Mouse (Mus musculus) MEL (cell line): ENCODE measurements around the gene Trit1. TPM values are rescaled to one million over a fixed set of nuclear protein-coding genes. Genes with fewer than 3 reads are reported as not detected.

Experiments
- DNase-seq: peaks from one replicate; pipeline ENCODE4 v3.0.0; 2011; ENCODE audit warnings: low read depth, low spot score
- H3K27ac ChIP-seq: 2 replicates; pipeline ENCODE4 v1.5.1; 2012; ENCODE audit warnings: low read depth, mild to moderate bottlenecking, control low read depth, low read length, moderate library complexity; ENCODE audit not compliant: control insufficient read depth
- H3K27me3 ChIP-seq, 2 experiments: fragments of 150-350 bp in 1 of 2; sonication (generic) in 1 of 2; 2 replicates each; pipeline ENCODE4 v1.6.1; 2012; ENCODE audit warnings: low read length in 2 of 2, mild to moderate bottlenecking in 2 of 2, improper control_type of control experiment in 1 of 2, moderate library complexity in 1 of 2; ENCODE audit not compliant: insufficient read depth in 2 of 2, control insufficient read depth in 1 of 2
- H3K36me3 ChIP-seq, 2 experiments: 2 replicates each; pipeline ENCODE4 v1.6.1; 2012 to 2014; ENCODE audit warnings: low read length in 2 of 2, improper control_type of control experiment in 1 of 2, inconsistent platforms in 1 of 2, mild to moderate bottlenecking in 1 of 2; ENCODE audit not compliant: insufficient read depth in 2 of 2, control insufficient read depth in 1 of 2
- H3K4me1 ChIP-seq, 2 experiments: fragments of 150-350 bp in 1 of 2; sonication (generic) in 1 of 2; 2 replicates each; pipeline ENCODE4 v1.6.1; 2012; ENCODE audit warnings: low read length in 2 of 2, improper control_type of control experiment in 1 of 2, mild to moderate bottlenecking in 1 of 2; ENCODE audit not compliant: insufficient read depth in 2 of 2, control insufficient read depth in 1 of 2
- H3K4me3 ChIP-seq, 2 experiments: fragments of 150-350 bp in 1 of 2; sonication (generic) in 1 of 2; 2 replicates each; pipeline ENCODE4 v1.5.1; 2012; ENCODE audit warnings: low read depth in 2 of 2, low read length in 2 of 2, mild to moderate bottlenecking in 2 of 2, moderate library complexity in 2 of 2, control low read depth in 1 of 2, improper control_type of control experiment in 1 of 2; ENCODE audit not compliant: control insufficient read depth in 1 of 2, insufficient read depth in 1 of 2
- H3K79me2 ChIP-seq: 2 replicates; pipeline ENCODE4 v1.6.1; 2012; ENCODE audit warnings: mild to moderate bottlenecking, low read length, moderate library complexity; ENCODE audit not compliant: control insufficient read depth, poor library complexity, insufficient read depth
- H3K9ac ChIP-seq: 2 replicates; pipeline ENCODE4 v1.6.1; 2012; ENCODE audit warnings: low read depth, mild to moderate bottlenecking, control low read depth, low read length, moderate library complexity; ENCODE audit not compliant: control insufficient read depth, poor library complexity, severe bottlenecking
- H3K9me3 ChIP-seq: fragments of 150-350 bp; sonication (generic); replicated peaks from 2 replicates; pipeline ENCODE4 v1.6.1; 2012; ENCODE audit warnings: mild to moderate bottlenecking, low read length, improper control_type of control experiment, moderate library complexity; ENCODE audit not compliant: insufficient read depth
- ELF1 ChIP-seq: IDR thresholded peaks from 2 replicates; pipeline ENCODE4 v1.6.1; 2014; ENCODE audit warnings: low read depth, mild to moderate bottlenecking, inconsistent platforms, low read length, improper control_type of control experiment, moderate library complexity
- EP300 ChIP-seq, 2 experiments: IDR thresholded peaks; 2 replicates each; pipeline ENCODE4 v1.6.1; 2011; ENCODE audit warnings: improper control_type of control experiment in 2 of 2, low read length in 2 of 2, low read depth in 1 of 2, mild to moderate bottlenecking in 1 of 2
- ETS1 ChIP-seq: IDR thresholded peaks from 2 replicates; pipeline ENCODE4 v1.6.1; 2012; ENCODE audit warnings: low read depth, mild to moderate bottlenecking, inconsistent platforms, low read length, improper control_type of control experiment, moderate library complexity
- HCFC1 ChIP-seq: IDR thresholded peaks from 2 replicates; pipeline ENCODE4 v1.6.1; 2012; ENCODE audit warnings: low read depth, mild to moderate bottlenecking, inconsistent platforms, low read length, improper control_type of control experiment, moderate library complexity
- JUND ChIP-seq: IDR thresholded peaks from 2 replicates; pipeline ENCODE4 v1.6.1; 2011; ENCODE audit warnings: low read depth, mild to moderate bottlenecking, improper control_type of control experiment, low read length
- KAT2A ChIP-seq: conservative IDR thresholded peaks from 2 replicates; pipeline ENCODE4 v1.6.1; 2012; ENCODE audit warnings: low read depth, low read length, improper control_type of control experiment, inconsistent platforms
- MAX ChIP-seq: IDR thresholded peaks from 2 replicates; pipeline ENCODE4 v1.6.1; 2011; ENCODE audit warnings: low read length, improper control_type of control experiment
- MAZ ChIP-seq: IDR thresholded peaks from 2 replicates; pipeline ENCODE4 v1.6.1; 2012; ENCODE audit warnings: low read depth, mild to moderate bottlenecking, inconsistent platforms, low read length, improper control_type of control experiment
- MEF2A ChIP-seq: IDR thresholded peaks from 2 replicates; pipeline ENCODE4 v1.6.1; 2014; ENCODE audit warnings: low read depth, mild to moderate bottlenecking, inconsistent platforms, low read length, improper control_type of control experiment; ENCODE audit not compliant: poor library complexity, insufficient replicate concordance, severe bottlenecking; ENCODE audit errors: extremely low read depth
- MYB ChIP-seq: IDR thresholded peaks from 2 replicates; pipeline ENCODE4 v1.6.1; 2011; ENCODE audit warnings: mild to moderate bottlenecking, low read depth, low read length, improper control_type of control experiment
- MYC ChIP-seq: IDR thresholded peaks from 2 replicates; pipeline ENCODE4 v1.6.1; 2011; ENCODE audit warnings: low read depth, mild to moderate bottlenecking, low read length, improper control_type of control experiment, moderate library complexity
- NRF1 ChIP-seq: IDR thresholded peaks from 2 replicates; pipeline ENCODE4 v1.6.1; 2014; ENCODE audit warnings: low read depth, mild to moderate bottlenecking, inconsistent platforms, low read length, improper control_type of control experiment, moderate library complexity; ENCODE audit not compliant: poor library complexity, insufficient read depth, severe bottlenecking
- POLR2A ChIP-seq, 2 experiments: IDR thresholded peaks; 2 replicates each; pipeline ENCODE4 v1.6.1; 2011 to 2012; ENCODE audit warnings: low read length in 2 of 2, mild to moderate bottlenecking in 2 of 2, control low read depth in 1 of 2, improper control_type of control experiment in 1 of 2, low read depth in 1 of 2, moderate library complexity in 1 of 2; ENCODE audit not compliant: control insufficient read depth in 1 of 2, insufficient read depth in 1 of 2, poor library complexity in 1 of 2
- RCOR1 ChIP-seq: IDR thresholded peaks from 2 replicates; pipeline ENCODE4 v1.6.1; 2012; ENCODE audit warnings: low read depth, mild to moderate bottlenecking, inconsistent platforms, low read length, improper control_type of control experiment
- SIN3A ChIP-seq: IDR thresholded peaks from 2 replicates; pipeline ENCODE4 v1.6.1; 2012; ENCODE audit warnings: low read length, improper control_type of control experiment, inconsistent platforms
- SMC3 ChIP-seq: IDR thresholded peaks from 2 replicates; pipeline ENCODE4 v1.6.1; 2011; ENCODE audit warnings: low read depth, low read length, improper control_type of control experiment
- TAL1 ChIP-seq: IDR thresholded peaks from 2 replicates; pipeline ENCODE4 v1.6.1; 2012; ENCODE audit warnings: mild to moderate bottlenecking, inconsistent platforms, low read length, moderate library complexity, mixed read lengths
- TCF12 ChIP-seq: IDR thresholded peaks from 2 replicates; pipeline ENCODE4 v1.6.1; 2014; ENCODE audit warnings: low read depth, mild to moderate bottlenecking, inconsistent platforms, low read length, improper control_type of control experiment, moderate library complexity
- UBTF ChIP-seq: IDR thresholded peaks from 2 replicates; pipeline ENCODE4 v1.6.1; 2012; ENCODE audit warnings: low read depth, mild to moderate bottlenecking, inconsistent platforms, low read length, improper control_type of control experiment, moderate library complexity, borderline replicate concordance; ENCODE audit not compliant: insufficient read depth
- ZC3H11A ChIP-seq: IDR thresholded peaks from 2 replicates; pipeline ENCODE4 v1.6.1; 2012; ENCODE audit warnings: low read depth, mild to moderate bottlenecking, inconsistent platforms, low read length, improper control_type of control experiment
- ZKSCAN1 ChIP-seq: IDR thresholded peaks from 2 replicates; pipeline ENCODE4 v1.6.1; 2012; ENCODE audit warnings: low read depth, mild to moderate bottlenecking, inconsistent platforms, low read length, improper control_type of control experiment, moderate library complexity
- ZMIZ1 ChIP-seq: IDR thresholded peaks from 2 replicates; pipeline ENCODE4 v1.6.1; 2012; ENCODE audit warnings: low read depth, mild to moderate bottlenecking, inconsistent platforms, low read length, improper control_type of control experiment, moderate library complexity
- ZNF384 ChIP-seq: IDR thresholded peaks from 2 replicates; pipeline ENCODE4 v1.6.1; 2012; ENCODE audit warnings: low read depth, mild to moderate bottlenecking, inconsistent platforms, low read length, improper control_type of control experiment
- polyA plus RNA-seq, 2 experiments: library from polyadenylated mRNA; stranded (reverse) in 1 of 2; unstranded in 1 of 2; fragments of >175 nt in 1 of 2; fragments of >200 nt in 1 of 2; gene quantifications; 2 replicates each; pipeline versions ENCODE4 v1.2.1 to v1.2.4; 2012; ENCODE audit warnings: low replicate concordance in 2 of 2, low read depth in 1 of 2; ENCODE audit not compliant: insufficient read length in 2 of 2, insufficient read depth in 1 of 2, missing spikeins in 1 of 2
- total RNA-seq: library from RNA; depleted of rRNA; stranded (reverse); fragments of 300-350 nt; gene quantifications from 2 replicates; pipeline ENCODE4 v1.2.3, GENCODE M21; 2012

The Trit1 gene
- total and polyA plus RNA-seq, 3 experiments: 17.9 to 19.6 TPM; not detected in 1

DNA sequence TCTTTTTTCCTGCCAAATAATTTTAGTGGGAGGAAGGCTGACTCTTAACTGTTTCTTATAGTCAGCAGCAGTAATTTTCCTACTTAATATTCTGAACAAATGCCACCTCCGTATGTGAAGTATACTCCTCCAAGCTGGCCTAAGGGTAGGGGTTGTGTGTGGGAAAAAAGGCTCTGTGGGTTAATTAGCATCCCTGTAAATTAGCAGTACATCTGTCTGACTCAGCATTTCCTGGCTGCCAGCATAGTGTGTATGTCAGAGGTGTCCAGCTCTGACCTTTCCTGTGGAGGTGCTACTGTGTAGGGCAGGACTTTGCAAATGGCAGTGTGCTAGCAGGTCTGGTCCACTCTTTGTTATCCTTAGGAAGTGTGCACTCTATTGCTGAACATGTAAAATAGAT lies 27.5 kb downstream of the Trit1 start:
- no peaks in the 10 kb centered on the region for H3K9me3 ChIP-seq
- no peak overlapping the region for H3K9ac ChIP-seq
- no peak overlapping the region for H3K4me3 ChIP-seq
- H3K27me3 ChIP-seq: no peaks in the 10 kb centered on the region
- no peaks in the 10 kb centered on the region for H3K4me1 ChIP-seq
- no peak overlapping the region for H3K27ac ChIP-seq
- H3K79me2 ChIP-seq: peaks cover 2% of the 10 kb centered on the region; the same call in 1 of the 2 replicates
- TF ChIP-seq POLR2A (IDR thresholded peaks at IDR 0.05; ENCODE audit: control insufficient read depth in 1 of 2, insufficient read depth in 1 of 2, low read depth in 1 of 2, low read length in 2 of 2, poor library complexity in 1 of 2): no peak
- no peak for TF ChIP-seq MEF2A
- no peak for TF ChIP-seq ETS1
- TF ChIP-seq, all 39 proteins: peak for 0
- peaks cover 0 to 17% of the 10 kb centered on the region in 2 experiments; a peak in 3 of 4 replicates for H3K36me3 ChIP-seq
- no peak for DNase-seq

DNA sequence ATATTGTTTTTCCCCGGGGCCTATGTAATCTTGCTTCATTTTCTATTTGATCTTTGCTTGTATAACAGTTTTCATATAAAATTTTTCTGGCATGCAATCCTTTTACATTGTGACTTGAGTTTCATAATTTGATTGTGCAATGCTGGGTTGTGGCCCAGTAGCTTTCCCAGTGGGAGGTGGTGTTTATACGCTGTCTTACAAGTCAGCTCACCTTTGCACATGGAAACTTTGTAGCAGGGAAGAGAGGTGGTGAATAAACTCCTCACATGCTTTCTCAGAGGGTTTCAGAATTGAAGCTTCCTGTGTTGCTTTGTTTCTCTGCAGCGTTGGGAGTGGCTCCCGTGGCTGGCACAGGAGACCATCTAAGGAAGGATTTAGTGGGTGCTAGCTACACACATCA lies 28.4 kb downstream of the Trit1 start:
- peaks cover 3 to 20% of the 10 kb centered on the region in 2 experiments for H3K36me3 ChIP-seq
- H3K9me3 ChIP-seq: no peaks in the 10 kb centered on the region

DNA sequence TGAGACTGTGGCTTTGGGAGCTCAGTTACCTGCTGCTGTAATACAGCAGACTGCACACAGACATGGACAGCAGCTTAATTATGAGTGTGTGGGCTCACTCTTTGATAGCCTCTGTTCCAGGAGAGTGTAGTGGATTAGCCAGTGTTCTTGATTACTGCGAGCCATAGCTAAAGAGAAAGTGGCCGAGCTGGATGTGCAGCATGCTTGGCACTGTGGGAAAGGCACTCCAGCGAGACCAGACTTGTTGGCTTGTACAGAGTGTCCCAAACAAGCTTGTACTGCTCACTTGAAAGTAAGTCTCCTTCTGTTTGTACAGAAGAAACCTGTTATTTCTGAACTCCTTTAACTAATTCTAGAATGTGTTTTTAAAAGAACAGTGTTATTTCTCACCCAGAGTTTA lies 29.9 kb downstream of the Trit1 start:
- Histone ChIP-seq H3K79me2 (no peaks in the 10 kb centered on the region), H3K9ac (no peak overlapping the region), H3K4me1 (peaks cover 0 to 7% of the 10 kb centered on the region in 2 experiments; a peak in 1 of 4 replicates), H3K27me3 (no peaks in the 10 kb centered on the region), H3K9me3 (no peaks in the 10 kb centered on the region), H3K27ac (no peak overlapping the region), H3K4me3 (no peak overlapping the region), H3K36me3 (peaks cover 14 to 19% of the 10 kb centered on the region in 2 experiments)
- DNase-seq: no peak
- TF ChIP-seq SMC3: no peak
- TF ChIP-seq MYC: no peak
- TF ChIP-seq MYB: no peak
- TF ChIP-seq TCF12: no peak
- no peak for TF ChIP-seq MAX
- TF ChIP-seq NRF1: no peak
- no peak for TF ChIP-seq MAZ
- TF ChIP-seq EP300 (IDR thresholded peaks at IDR 0.05; ENCODE audit: low read depth in 1 of 2, low read length in 2 of 2): no peak
- TF ChIP-seq ZNF384: no peak
- TF ChIP-seq SIN3A: no peak
- no peak for TF ChIP-seq UBTF
- no peak for TF ChIP-seq ZKSCAN1
- no peak for TF ChIP-seq HCFC1
- TF ChIP-seq ELF1: no peak
- no peak for TF ChIP-seq ETS1
- no peak for TF ChIP-seq ZMIZ1
- TF ChIP-seq TAL1: no peak
- TF ChIP-seq JUND: no peak
- no peak for TF ChIP-seq ZC3H11A

More for the DNA sequence above, 28.4 kb downstream of the Trit1 start:
- TF ChIP-seq MAZ (no peak), ELF1 (no peak), UBTF (no peak), NRF1 (no peak), RCOR1 (no peak), POLR2A (IDR thresholded peaks at IDR 0.05; ENCODE audit: control insufficient read depth in 1 of 2, insufficient read depth in 1 of 2, low read depth in 1 of 2, low read length in 2 of 2, poor library complexity in 1 of 2) (no peak), SMC3 (no peak), ZKSCAN1 (no peak), MAX (no peak), KAT2A (no peak)
- TF ChIP-seq, all 39 proteins: peak for 0
- Histone ChIP-seq H3K27ac (no peak overlapping the region), H3K4me1 (0 out of 4 replicates have a peak, but pooled peaks cover 0 to under 1% of the 10 kb centered on the region in 2 experiments), H3K9ac (no peak overlapping the region), H3K4me3 (no peak overlapping the region), H3K79me2 (peaks cover 2% of the 10 kb centered on the region; the same call in 1 of the 2 replicates), H3K27me3 (no peaks in the 10 kb centered on the region)
- DNase-seq: no peak
